Mouse (Mus musculus) MEL (cell line): Measurements from ENCODE around the gene Amt.

Experiments
- CTCF ChIP-seq, 3 experiments: IDR thresholded peaks in 2 of 3; conservative IDR thresholded peaks in 1 of 3; 2 replicates each; pipeline ENCODE4 v1.5.1; 2011 to 2012; ENCODE audit warnings: low read length in 3 of 3, low read depth in 2 of 3, mild to moderate bottlenecking in 2 of 3, improper control_type of control experiment in 1 of 3, inconsistent platforms in 1 of 3, mixed read lengths in 1 of 3, moderate library complexity in 1 of 3; ENCODE audit not compliant: control insufficient read depth in 1 of 3, insufficient read depth in 1 of 3, poor library complexity in 1 of 3, severe bottlenecking in 1 of 3
- SMC3 ChIP-seq: IDR thresholded peaks from 2 replicates; pipeline ENCODE4 v1.6.1; 2011; ENCODE audit warnings: low read depth, low read length, improper control_type of control experiment

DNA sequence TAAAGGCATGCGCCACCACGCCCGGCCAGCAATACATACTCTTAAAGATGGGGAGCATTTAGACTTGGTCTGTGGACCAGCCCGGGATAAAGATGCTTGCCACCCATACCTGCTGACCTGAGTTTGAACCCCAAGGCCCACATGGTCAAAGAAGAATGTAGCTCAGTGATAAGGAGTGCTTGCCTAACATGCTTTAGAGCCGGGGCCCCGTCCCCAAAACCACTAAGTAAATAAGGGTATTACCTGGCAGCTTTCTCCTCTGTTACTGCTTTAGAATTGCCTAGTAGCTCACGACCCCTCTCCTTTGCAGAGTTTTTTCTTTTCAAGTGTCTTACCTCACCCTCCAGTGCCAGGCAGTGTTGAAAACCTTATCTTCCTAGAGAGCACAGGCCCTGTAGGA lies 43.9 kb upstream of the Amt start:
- TF ChIP-seq SMC3 (no peak), CTCF (IDR thresholded peaks at IDR 0.05 in 2 of 3, conservative IDR thresholded peaks at IDR 0.05 in 1 of 3; ENCODE audit: control insufficient read depth in 1 of 3, insufficient read depth in 1 of 3, low read depth in 2 of 3, low read length in 3 of 3, poor library complexity in 1 of 3, severe bottlenecking in 1 of 3) (no peak)
